Mouse (Mus musculus) olfactory bulb, adult 2 months (tissue): ENCODE measurements at regions not wholly inside any gene's neighbourhood (a gene's known extent, or its start where the extent isn't known, plus 50 kb on each side); places are given as distances from the start of the nearest gene placed in this dataset.

Experiments used
- H3K27ac ChIP-seq: fragments of 200-500 bp; 2 replicates; pipeline ENCODE4 v1.5.1; 2012; ENCODE audit warnings: low read depth, low read length; ENCODE audit not compliant: insufficient read depth
- H3K4me1 ChIP-seq: fragments of 200-500 bp; 2 replicates; pipeline ENCODE4 v1.6.1; 2012; ENCODE audit warnings: low read length; ENCODE audit not compliant: control insufficient read depth, insufficient read depth
- H3K4me3 ChIP-seq: fragments of 200-500 bp; 2 replicates; pipeline ENCODE4 v1.5.1; 2012; ENCODE audit warnings: mild to moderate bottlenecking, low read depth, low read length, moderate library complexity; ENCODE audit not compliant: insufficient read depth
- CTCF ChIP-seq: fragments of 200-500 bp; IDR thresholded peaks from 2 replicates; pipeline ENCODE4 v1.5.1; 2012; ENCODE audit warnings: low read depth, mild to moderate bottlenecking, low read length, moderate library complexity; ENCODE audit not compliant: insufficient read depth
- POLR2A ChIP-seq: fragments of 200-500 bp; IDR thresholded peaks from 2 replicates; pipeline ENCODE4 v1.6.1; 2012; ENCODE audit warnings: mild to moderate bottlenecking, low read depth, low read length, moderate library complexity; ENCODE audit not compliant: insufficient read depth
- WGBS: fragments of 180-500 bp; shearing (Covaris S2); methylation state at CpG from one replicate; pipeline ENCODE4 v1.1.7; 2018; 5-methylcytosine and 5-hydroxymethylcytosine counted together

DNA sequence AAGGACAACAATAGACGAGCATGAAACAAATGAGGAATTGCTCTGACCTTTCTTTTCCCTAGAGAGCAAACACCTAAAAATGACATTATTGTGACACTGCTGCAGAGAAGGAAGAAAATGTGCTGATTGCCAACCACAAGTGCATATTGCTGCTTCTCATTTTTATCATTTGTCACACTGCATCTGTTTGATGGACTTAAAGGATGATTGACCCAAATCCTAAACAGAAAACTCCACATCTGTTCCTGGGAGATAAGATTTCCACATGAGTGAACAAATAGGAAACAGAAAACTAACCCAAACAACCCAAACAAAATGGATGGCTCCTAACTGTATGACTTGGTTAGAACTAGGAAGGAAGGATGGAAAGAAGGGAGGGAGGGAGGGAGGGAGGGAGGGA, 118.5 kb downstream of the Ccdc50 start:
- 85% methylated on average over 1 of the region's 1 CpGs for WGBS
- Histone ChIP-seq H3K4me1 (no peaks in the 10 kb centered on the region), H3K27ac (no peak overlapping the region), H3K4me3 (no peak overlapping the region)
- no peak for TF ChIP-seq CTCF
- no peak for TF ChIP-seq POLR2A

DNA sequence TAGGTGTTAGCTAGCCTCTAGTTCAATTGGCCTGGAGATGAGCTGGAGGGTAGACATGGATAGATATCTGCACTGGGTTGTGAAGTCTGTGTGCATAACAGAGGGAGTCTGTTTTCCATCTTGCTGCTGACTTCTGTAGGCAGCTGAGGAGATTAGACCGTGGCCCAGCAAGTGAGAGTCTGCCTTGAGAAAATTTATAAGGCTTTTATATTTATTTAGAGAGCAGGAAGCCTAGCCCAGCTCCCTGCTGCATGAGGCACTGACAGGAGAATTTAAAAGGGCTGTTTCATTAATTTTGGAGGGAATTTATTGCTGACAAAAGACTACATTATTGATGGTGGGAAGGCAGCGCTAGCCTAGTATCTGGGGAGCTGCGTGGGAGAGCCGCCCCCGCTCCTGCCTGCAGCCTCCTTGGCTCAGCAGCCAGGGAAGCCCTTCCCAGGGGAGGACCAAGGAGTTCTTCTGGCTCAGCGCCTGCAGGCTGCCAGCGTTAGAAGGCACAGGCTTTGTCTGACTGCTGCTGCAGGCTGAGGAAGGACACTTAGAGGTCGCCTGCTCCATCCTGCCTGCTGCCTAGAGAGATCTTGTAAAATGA, 135.0 kb downstream of the Ccdc50 start:
- 5% methylated on average over 8 of the region's 8 CpGs for WGBS
- Histone ChIP-seq H3K4me1 (peaks cover 4% of the 10 kb centered on the region), H3K27ac (peak overlapping the region; percentile 95), H3K4me3 (no peak overlapping the region)
- no peak for TF ChIP-seq CTCF
- no peak for TF ChIP-seq POLR2A

DNA sequence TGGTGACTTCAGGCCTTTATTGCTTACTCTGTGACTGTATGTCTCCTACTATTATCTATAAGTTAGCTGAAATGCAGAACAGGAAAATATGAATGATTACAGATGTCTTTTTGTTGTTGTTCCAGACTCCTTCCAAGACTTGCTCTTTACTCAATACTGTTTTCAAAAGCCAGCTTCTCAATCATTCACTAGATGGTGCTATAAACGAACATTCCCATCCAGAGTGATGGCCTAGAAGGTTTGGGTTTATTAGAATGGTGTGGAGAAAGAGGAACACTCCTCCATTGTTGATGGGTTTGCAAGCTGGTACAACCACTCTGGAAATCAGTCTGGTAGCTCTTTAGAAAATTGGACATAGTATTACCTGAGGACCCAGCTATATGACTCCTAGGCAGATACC, 138.0 kb downstream of the Ccdc50 start:
- no peak for TF ChIP-seq CTCF
- Histone ChIP-seq H3K27ac (no peak overlapping the region), H3K4me1 (peaks cover 4% of the 10 kb centered on the region), H3K4me3 (no peak overlapping the region)
- WGBS, result 58% methylated on average over 1 of the region's 1 CpGs

DNA sequence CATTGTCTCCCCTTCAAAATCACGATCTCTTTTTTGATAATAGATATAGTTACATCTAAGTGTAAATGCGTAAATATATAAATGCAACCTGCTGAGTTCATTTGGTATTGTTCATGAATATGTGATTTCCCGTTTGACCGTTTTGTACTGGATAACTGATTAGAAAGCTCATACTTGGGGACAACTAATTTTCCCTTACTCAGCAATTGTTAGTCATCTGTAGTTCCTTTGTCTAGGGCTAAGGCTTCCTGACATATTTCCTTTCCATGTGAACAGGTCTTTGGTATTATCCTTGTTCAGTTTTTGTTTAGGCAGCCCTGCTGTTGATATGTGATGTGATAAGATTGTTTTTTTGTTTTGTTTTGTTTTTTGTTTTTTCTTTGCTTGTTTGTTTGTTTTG, 142.0 kb downstream of the Ccdc50 start:
- no peak for TF ChIP-seq CTCF
- no peak for TF ChIP-seq POLR2A
- WGBS, result 94% methylated on average over 4 of the region's 4 CpGs
- no peaks in the 10 kb centered on the region for H3K4me1 ChIP-seq
- no peak overlapping the region for H3K4me3 ChIP-seq
- H3K27ac ChIP-seq, result no peak overlapping the region
